In the genomic region with DNA sequence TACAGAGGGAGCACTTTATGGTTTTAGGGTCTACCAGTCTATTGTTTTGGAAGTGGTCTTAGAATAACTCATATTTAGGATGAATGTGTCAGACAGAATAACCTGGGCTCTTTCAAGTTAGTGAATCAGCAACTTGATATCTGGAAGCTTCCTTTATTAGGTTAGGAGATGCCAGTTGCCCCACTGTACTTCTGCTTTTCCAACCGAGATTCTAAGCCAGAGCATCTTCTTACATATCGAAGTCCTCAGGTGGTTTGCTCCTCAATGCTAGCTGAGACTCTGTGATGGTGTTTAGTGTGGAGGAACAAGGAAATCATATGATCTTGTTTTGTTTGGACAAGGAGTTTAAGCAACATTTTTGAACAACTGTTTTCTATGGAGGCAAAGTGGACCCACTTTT, we compare ENCODE assay signal across 28 mouse cellular contexts.
"Had no signal": no experiment of that assay in that cellular context is flagged by ENCODE, and none has a peak within 500 bp of the region (broad histone marks: within the 10 kb centered on the region; RNA-seq: fewer than 3 reads in every experiment).

No protein-coding gene starts in this region.

- DNase-seq: gastrocnemius, adult 2 months; gastrocnemius, postnatal 10 days; gastrocnemius, postnatal 25 days; heart, adult 11 months; heart, adult 2 months; heart, postnatal 14 days; heart, postnatal 36 days; kidney, adult 11 months; kidney, adult 2 months; kidney, adult 9 months; kidney, postnatal 10 days; kidney, postnatal 25 days; kidney, postnatal 4 days; liver; liver, embryonic 13.5 days had no signal

- H3K9me3 ChIP-seq: heart, embryonic 13.5 days; heart, embryonic 15.5 days; hindbrain, embryonic 10.5 days; hindbrain, embryonic 12.5 days; limb, embryonic 10.5 days; limb, embryonic 12.5 days; liver, embryonic 13.5 days had no signal

- H3K27me3 ChIP-seq: heart, embryonic 13.5 days; heart, embryonic 15.5 days; hindbrain, embryonic 12.5 days; limb, embryonic 12.5 days; liver, embryonic 13.5 days had no signal

- ATAC-seq: hindbrain, embryonic 16.5 days; intestine, embryonic 16.5 days had no signal

- H3K36me3 ChIP-seq: heart, embryonic 13.5 days; heart, embryonic 15.5 days; hindbrain, embryonic 10.5 days; hindbrain, embryonic 12.5 days; limb, embryonic 10.5 days; limb, embryonic 12.5 days; liver, embryonic 13.5 days had no signal

- H3K9ac ChIP-seq: heart, embryonic 13.5 days; heart, embryonic 15.5 days; hindbrain, embryonic 12.5 days; hindbrain, embryonic 14.5 days; limb, embryonic 12.5 days; liver, embryonic 13.5 days had no signal

- H3K4me1 ChIP-seq: heart, embryonic 15.5 days; hindbrain, embryonic 10.5 days; hindbrain, embryonic 12.5 days; limb, embryonic 10.5 days; limb, embryonic 12.5 days; liver, embryonic 13.5 days had no signal

- H3K27ac ChIP-seq: gastrocnemius, adult 2 months; heart, adult 2 months; heart, embryonic 13.5 days; heart, embryonic 15.5 days; hindbrain, embryonic 10.5 days; hindbrain, embryonic 12.5 days; hindbrain, embryonic 14.5 days; layer of hippocampus, adult 2 months; left cerebral cortex, adult 2 months; limb, embryonic 10.5 days; limb, embryonic 12.5 days; liver, embryonic 13.5 days had no signal

- H3K4me3 ChIP-seq: gastrocnemius, adult 2 months; heart, adult 2 months; heart, embryonic 13.5 days; heart, embryonic 15.5 days; hindbrain, embryonic 10.5 days; hindbrain, embryonic 12.5 days; layer of hippocampus, adult 2 months; left cerebral cortex, adult 2 months; limb, embryonic 10.5 days; limb, embryonic 12.5 days; liver, embryonic 13.5 days had no signal

- H3K4me2 ChIP-seq: heart, embryonic 11.5 days; heart, embryonic 13.5 days; heart, embryonic 15.5 days; hindbrain, embryonic 12.5 days; hindbrain, embryonic 14.5 days; limb, embryonic 12.5 days; liver, embryonic 11.5 days; liver, embryonic 13.5 days had no signal
